Mouse (Mus musculus) lung, postnatal 0 days (tissue): ENCODE data around the gene Fam219a. TPM values are rescaled to one million over a fixed set of nuclear protein-coding genes. Genes with fewer than 3 reads are reported as not detected.

ENCODE experiments used
- ATAC-seq: fragments of 200-750 bp; cut with Nextera tagmentation; 2 replicates; pipeline ENCODE4 v1.8.0; 2017; ENCODE audit warnings: moderate library complexity
- DNase-seq: peaks from one replicate; pipeline ENCODE4 v3.0.0-alpha.2; 2016; ENCODE audit warnings: low spot score
- H3K27ac ChIP-seq: fragments of 300-500 bp; sonication (generic); 2 replicates; pipeline ENCODE4 v1.5.1; 2014; ENCODE audit warnings: antibody characterized with exemption, mild to moderate bottlenecking, low read length, mixed read lengths
- H3K27me3 ChIP-seq: fragments of 300-500 bp; sonication (generic); replicated peaks from 2 replicates; pipeline ENCODE4 v1.6.1; 2014; ENCODE audit warnings: low read length, mixed read lengths; ENCODE audit not compliant: insufficient read depth
- H3K36me3 ChIP-seq: fragments of 300-500 bp; sonication (generic); 2 replicates; pipeline ENCODE4 v1.6.1; 2014; ENCODE audit warnings: low read length, mixed read lengths; ENCODE audit not compliant: insufficient read depth
- H3K4me1 ChIP-seq: fragments of 300-500 bp; sonication (generic); 2 replicates; pipeline ENCODE4 v1.6.1; 2014; ENCODE audit warnings: antibody characterized with exemption, low read depth, low read length, mixed read lengths; ENCODE audit not compliant: insufficient read depth
- H3K4me2 ChIP-seq: fragments of 300-500 bp; sonication (generic); replicated peaks from 2 replicates; pipeline ENCODE4 v1.6.1; 2014; ENCODE audit warnings: low read depth, mild to moderate bottlenecking, low read length, moderate library complexity, mixed read lengths
- H3K4me3 ChIP-seq: fragments of 300-500 bp; sonication (generic); 2 replicates; pipeline ENCODE4 v1.5.1; 2014; ENCODE audit warnings: low read depth, low read length
- H3K9ac ChIP-seq: fragments of 300-500 bp; sonication (generic); replicated peaks from 2 replicates; pipeline ENCODE4 v1.6.1; 2014; ENCODE audit warnings: low read depth, mild to moderate bottlenecking
- H3K9me3 ChIP-seq: fragments of 300-500 bp; sonication (generic); 2 replicates; pipeline ENCODE4 v1.6.1; 2016; ENCODE audit warnings: low read length, mixed read lengths
- CTCF ChIP-seq: IDR thresholded peaks from 2 replicates; pipeline ENCODE4 v1.5.1; 2016; ENCODE audit warnings: antibody characterized with exemption, mild to moderate bottlenecking
- EP300 ChIP-seq: IDR thresholded peaks from 2 replicates; pipeline ENCODE4 v1.6.1; 2016; ENCODE audit warnings: antibody characterized with exemption, mild to moderate bottlenecking, control low read depth
- WGBS: fragments of 180-500 bp; shearing (Covaris S2); extraction: QIAGEN DNeasy Blood & Tissue Kit; methylation state at CpG from one replicate; pipeline ENCODE4 v1.1.7; 2014; 5-methylcytosine and 5-hydroxymethylcytosine counted together
- polyA plus RNA-seq: library from polyadenylated mRNA; unstranded; fragments of >200 nt; fragmentation: Nextera tagmentation; extraction: Ambion mirVana; gene quantifications from 2 replicates; pipeline ENCODE4 v1.2.1, GENCODE M21; 2015

Fam219a gene
- polyA plus RNA-seq, 1 experiment from 2014 or later = 4.7 TPM

GRCm38 (mm10) chr4:41609681-41610593 lies 40.6 kb upstream of the Fam219a start:
- Histone ChIP-seq H3K36me3 (no peaks in the 10 kb centered on the region), H3K9me3 (no peaks in the 10 kb centered on the region), H3K9ac (no peak overlapping the region), H3K27me3 (no peaks in the 10 kb centered on the region), H3K4me2 (no peak overlapping the region), H3K4me3 (no peak overlapping the region), H3K27ac (no peak overlapping the region), H3K4me1 (no peaks in the 10 kb centered on the region)
- DNase-seq (no peak), ATAC-seq (no peak)
- WGBS = 71% methylated on average over 10 of the region's 10 CpGs
- peak; percentile 43 for TF ChIP-seq CTCF
- no peak for TF ChIP-seq EP300

DNA sequence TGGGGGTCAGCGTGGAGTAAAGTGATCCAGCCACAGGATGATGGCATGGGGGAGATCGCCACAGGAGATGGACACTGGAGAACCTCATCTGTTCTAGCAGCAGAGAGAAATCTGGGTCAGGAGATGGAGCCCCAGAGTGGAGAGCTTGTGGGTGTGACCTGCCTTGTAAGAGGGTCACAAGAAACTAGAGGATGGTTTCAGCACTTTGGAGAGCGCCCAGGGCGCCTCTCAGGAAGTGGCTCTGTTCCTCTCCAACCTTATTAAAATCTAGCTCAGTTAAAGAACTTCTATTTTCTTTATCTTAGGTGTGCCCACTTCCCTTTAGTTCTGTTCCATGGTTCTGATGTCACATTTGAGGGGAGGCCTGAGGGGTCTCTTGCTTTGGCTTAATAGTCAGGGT lies 37.4 kb upstream of the Fam219a start:
- TF ChIP-seq EP300 (no peak), CTCF (no peak)
- ATAC-seq (peak; percentile 57), DNase-seq (peak; percentile 85)
- Histone ChIP-seq H3K36me3 (no peaks in the 10 kb centered on the region), H3K27ac (no peak overlapping the region), H3K4me2 (no peak overlapping the region), H3K9me3 (no peaks in the 10 kb centered on the region), H3K9ac (no peak overlapping the region), H3K4me3 (no peak overlapping the region), H3K4me1 (no peaks in the 10 kb centered on the region), H3K27me3 (no peaks in the 10 kb centered on the region)
- WGBS = 36% methylated on average over 4 of the region's 4 CpGs

- TF ChIP-seq CTCF (peak; percentile 60), EP300 (no peak)
- Histone ChIP-seq H3K36me3 (no peaks in the 10 kb centered on the region), H3K27me3 (no peaks in the 10 kb centered on the region), H3K4me2 (no peak overlapping the region), H3K9me3 (no peaks in the 10 kb centered on the region), H3K9ac (no peak overlapping the region), H3K27ac (no peak overlapping the region), H3K4me3 (no peak overlapping the region), H3K4me1 (no peaks in the 10 kb centered on the region)
- no peak for ATAC-seq
- no peak for DNase-seq
- WGBS = 47% methylated on average over 8 of the region's 8 CpGs
These were observed 35.4 kb upstream of the Fam219a start for GRCm38 (mm10) chr4:41604476-41605396.

GRCm38 (mm10) chr4:41602818-41603217 lies 33.5 kb upstream of the Fam219a start:
- no peaks in the 10 kb centered on the region for H3K36me3 ChIP-seq
- H3K4me3 ChIP-seq = no peak overlapping the region
- no peak overlapping the region for H3K9ac ChIP-seq
- DNase-seq (no peak), ATAC-seq (no peak)
- H3K27ac ChIP-seq = no peak overlapping the region
- no peak for TF ChIP-seq EP300
- no peak for TF ChIP-seq CTCF
- 46% methylated on average over 4 of the region's 4 CpGs for WGBS
- H3K27me3 ChIP-seq = no peaks in the 10 kb centered on the region
- H3K9me3 ChIP-seq = no peaks in the 10 kb centered on the region
- no peak overlapping the region for H3K4me2 ChIP-seq
- H3K4me1 ChIP-seq = no peaks in the 10 kb centered on the region

DNA sequence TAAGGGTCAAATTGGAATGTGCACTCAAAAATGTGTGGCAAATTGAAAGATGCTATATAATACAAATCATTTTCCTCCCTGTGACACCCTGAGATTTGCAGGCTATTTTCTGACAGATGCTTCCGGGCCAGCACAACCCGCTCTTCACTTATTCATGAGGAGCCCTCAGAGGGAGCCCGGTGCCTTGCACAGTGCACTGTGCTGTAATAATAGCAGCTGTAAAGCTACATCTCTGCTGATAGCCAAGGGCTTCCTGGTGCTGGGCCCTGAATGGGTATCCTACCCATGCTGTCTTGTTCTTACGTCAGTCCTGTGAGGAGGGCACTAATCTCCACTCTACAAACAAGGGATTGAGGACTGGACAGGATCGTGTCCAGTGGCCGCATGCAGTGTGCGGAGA lies 14.0 kb upstream of the Fam219a start:
- Histone ChIP-seq H3K27ac (no peak overlapping the region), H3K4me3 (no peak overlapping the region), H3K9me3 (no peaks in the 10 kb centered on the region), H3K27me3 (no peaks in the 10 kb centered on the region), H3K36me3 (no peaks in the 10 kb centered on the region), H3K9ac (no peak overlapping the region), H3K4me2 (no peak overlapping the region), H3K4me1 (no peaks in the 10 kb centered on the region)
- DNase-seq = no peak
- TF ChIP-seq CTCF = no peak
- no peak for TF ChIP-seq EP300
- no peak for ATAC-seq
- WGBS = 75% methylated on average over 7 of the region's 7 CpGs

- Histone ChIP-seq H3K27me3 (no peaks in the 10 kb centered on the region), H3K4me2 (no peak overlapping the region), H3K4me3 (no peak overlapping the region), H3K9me3 (no peaks in the 10 kb centered on the region), H3K36me3 (no peaks in the 10 kb centered on the region), H3K9ac (no peak overlapping the region), H3K4me1 (no peaks in the 10 kb centered on the region), H3K27ac (no peak overlapping the region)
- WGBS = 14% methylated on average over 6 of the region's 6 CpGs
- DNase-seq (peak; percentile 11), ATAC-seq (no peak)
- no peak for TF ChIP-seq EP300
- TF ChIP-seq CTCF = no peak
These were observed 6.6 kb upstream of the Fam219a start for GRCm38 (mm10) chr4:41575914-41576313.
